Mouse (Mus musculus) hindbrain, embryonic 16.5 days (tissue): ENCODE measurements around the gene Rai14. TPM values are rescaled to one million over a fixed set of nuclear protein-coding genes. Genes with fewer than 3 reads are reported as not detected.

Source experiments
- ATAC-seq: fragments of 200-750 bp; cut with Nextera tagmentation; 2 replicates; pipeline ENCODE4 v1.8.0; 2017; ENCODE audit warnings: moderate TSS enrichment, moderate library complexity
- H3K27ac ChIP-seq: fragments of 300-500 bp; sonication (generic); 2 replicates; pipeline ENCODE4 v1.5.1; 2014; ENCODE audit warnings: low read depth, mild to moderate bottlenecking, control low read depth, low read length, moderate library complexity
- H3K27me3 ChIP-seq: fragments of 300-500 bp; sonication (generic); replicated peaks from 2 replicates; pipeline ENCODE4 v1.6.1; 2014; ENCODE audit warnings: low read length; ENCODE audit not compliant: control insufficient read depth, insufficient read depth
- H3K36me3 ChIP-seq: fragments of 300-500 bp; sonication (generic); 2 replicates; pipeline ENCODE4 v1.6.1; 2014; ENCODE audit warnings: mild to moderate bottlenecking, low read length, moderate library complexity, mixed read lengths; ENCODE audit not compliant: control insufficient read depth, insufficient read depth
- H3K4me1 ChIP-seq: fragments of 300-500 bp; sonication (generic); 2 replicates; pipeline ENCODE4 v1.6.1; 2014; ENCODE audit warnings: low read depth, low read length; ENCODE audit not compliant: control insufficient read depth, insufficient read depth
- H3K4me2 ChIP-seq: fragments of 300-500 bp; sonication (generic); 2 replicates; pipeline ENCODE4 v1.6.1; 2014; ENCODE audit warnings: mild to moderate bottlenecking, low read length, control low read depth, moderate library complexity
- H3K4me3 ChIP-seq: fragments of 300-500 bp; sonication (generic); 2 replicates; pipeline ENCODE4 v1.5.1; 2014; ENCODE audit warnings: mild to moderate bottlenecking, low read length, control low read depth, moderate library complexity
- H3K9ac ChIP-seq: fragments of 300-500 bp; sonication (generic); 2 replicates; pipeline ENCODE4 v1.6.1; 2014; ENCODE audit warnings: low read depth, mild to moderate bottlenecking, control low read depth, low read length, moderate library complexity
- H3K9me3 ChIP-seq: fragments of 300-500 bp; sonication (generic); 2 replicates; pipeline ENCODE4 v1.6.1; 2014; ENCODE audit warnings: mild to moderate bottlenecking, low read length, moderate library complexity; ENCODE audit not compliant: control insufficient read depth
- WGBS: fragments of 180-500 bp; shearing (Covaris S2); extraction: QIAGEN DNeasy Blood & Tissue Kit; methylation state at CpG from one replicate; pipeline ENCODE4 v1.1.7; 2014; 5-methylcytosine and 5-hydroxymethylcytosine counted together
- polyA plus RNA-seq: library from polyadenylated mRNA; unstranded; fragments of >200 nt; fragmentation: Nextera tagmentation; extraction: Ambion mirVana; gene quantifications from 2 replicates; pipeline ENCODE4 v1.2.1, GENCODE M21; 2015

Rai14 gene
- polyA plus RNA-seq, 1 experiment from 2014 or later = 8.2 TPM

DNA sequence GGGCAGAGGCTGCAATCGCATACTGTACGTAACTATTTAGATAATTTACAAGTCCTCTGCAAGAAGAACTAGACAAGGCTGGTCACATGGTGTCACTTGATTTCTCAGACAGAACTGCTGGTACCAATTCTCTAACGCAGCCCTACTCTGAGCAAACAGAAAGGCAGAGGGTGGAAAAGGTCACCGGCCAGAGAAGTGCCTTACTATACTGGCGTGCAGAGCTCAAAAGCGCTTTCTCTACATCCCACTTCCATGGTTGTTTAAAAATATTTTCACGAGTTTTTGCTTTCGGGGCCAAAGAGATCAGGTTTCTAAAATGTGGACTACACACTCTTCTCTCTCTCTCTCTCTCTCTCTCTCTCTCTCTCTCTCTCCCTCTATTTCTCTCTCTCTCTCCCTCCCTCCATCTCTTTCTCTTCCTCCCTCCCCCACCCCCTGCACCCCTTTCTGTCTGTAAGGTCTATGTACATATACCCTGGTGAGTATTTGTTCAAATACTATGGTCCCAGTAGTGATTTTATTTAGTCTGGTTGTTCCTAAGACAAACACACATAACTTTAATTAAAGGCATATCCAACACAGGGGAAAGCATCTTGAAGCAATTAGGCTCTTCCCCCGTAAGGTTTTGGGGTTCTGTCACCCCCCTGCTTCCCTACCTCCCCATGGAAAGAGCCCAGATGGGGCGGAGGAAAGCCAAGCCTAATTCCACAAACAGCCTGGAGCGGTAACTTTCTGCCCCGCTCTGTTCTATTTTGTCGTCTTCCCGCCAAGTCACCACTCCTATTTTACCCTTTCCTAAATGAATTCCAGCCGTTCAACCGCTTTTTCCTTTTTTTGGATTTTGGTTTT lies 86.1 kb downstream of the Rai14 start:
- 84% methylated on average over 16 of the region's 16 CpGs for WGBS
- no peaks in the 10 kb centered on the region for H3K9me3 ChIP-seq
- no peak overlapping the region for H3K9ac ChIP-seq
- no peak overlapping the region for H3K4me3 ChIP-seq
- H3K4me1 ChIP-seq = no peaks in the 10 kb centered on the region
- no peak for ATAC-seq
- H3K27me3 ChIP-seq = no peaks in the 10 kb centered on the region
- no peaks in the 10 kb centered on the region for H3K36me3 ChIP-seq
- no peak overlapping the region for H3K27ac ChIP-seq
- no peak overlapping the region for H3K4me2 ChIP-seq

- Histone ChIP-seq H3K27me3 (no peaks in the 10 kb centered on the region), H3K27ac (no peak overlapping the region), H3K36me3 (no peaks in the 10 kb centered on the region), H3K9ac (no peak overlapping the region), H3K4me1 (no peaks in the 10 kb centered on the region), H3K4me2 (no peak overlapping the region), H3K9me3 (0 out of 2 replicates have a peak, but pooled peaks cover under 1% of the 10 kb centered on the region), H3K4me3 (no peak overlapping the region)
- 28% methylated on average over 10 of the region's 10 CpGs for WGBS
- 0 out of 2 replicates have a peak, but pooled peaks have one; percentile 50 for ATAC-seq
These were observed 90.7 kb downstream of the Rai14 start for GRCm38 (mm10) chr15:10623571-10624227.

DNA sequence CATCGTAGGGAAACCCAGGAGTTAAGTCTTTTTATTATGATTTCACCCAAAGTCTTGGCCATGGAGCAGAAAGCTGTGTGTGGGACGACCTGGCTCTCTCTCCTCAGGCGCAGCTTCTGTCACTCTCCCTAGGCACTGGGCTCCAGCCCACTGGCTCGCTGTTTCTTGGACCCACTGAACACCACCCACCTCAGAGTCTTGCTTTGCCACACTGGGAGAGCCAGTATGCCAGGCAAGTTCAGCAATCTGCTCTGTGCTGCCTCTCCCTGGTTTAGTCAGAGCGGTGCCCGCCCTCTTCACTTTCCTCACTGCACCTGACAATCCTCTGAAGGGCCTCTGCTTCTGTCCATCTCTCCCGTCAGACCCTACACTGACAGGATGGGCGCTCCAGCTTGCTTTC lies 93.2 kb downstream of the Rai14 start:
- ATAC-seq = no peak
- H3K9me3 ChIP-seq = 0 out of 2 replicates have a peak, but pooled peaks cover 2% of the 10 kb centered on the region
- 90% methylated on average over 8 of the region's 8 CpGs for WGBS
- no peaks in the 10 kb centered on the region for H3K36me3 ChIP-seq
- no peak overlapping the region for H3K4me2 ChIP-seq
- H3K4me1 ChIP-seq = no peaks in the 10 kb centered on the region
- no peak overlapping the region for H3K4me3 ChIP-seq
- H3K9ac ChIP-seq = no peak overlapping the region
- H3K27me3 ChIP-seq = no peaks in the 10 kb centered on the region
- no peak overlapping the region for H3K27ac ChIP-seq

DNA sequence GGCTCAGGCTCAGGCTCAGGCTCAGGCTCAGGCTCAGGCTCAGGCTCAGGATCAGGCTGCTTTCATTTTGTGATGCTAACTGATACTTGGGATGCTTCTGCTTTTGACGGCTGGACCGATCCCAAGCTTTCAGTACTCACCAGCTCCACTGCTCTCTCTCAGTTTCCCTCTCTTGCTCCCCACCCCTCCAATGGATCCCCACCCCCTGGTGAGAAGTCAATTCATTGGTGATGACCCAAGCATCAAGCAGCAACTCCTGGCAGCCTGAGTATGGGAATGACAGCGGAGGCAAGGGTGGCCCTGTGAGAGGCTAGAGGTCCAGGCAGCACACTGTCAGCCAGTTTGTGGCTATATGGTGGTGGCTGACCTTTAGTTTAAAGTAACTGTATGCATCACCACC lies 94.7 kb downstream of the Rai14 start:
- H3K4me1 ChIP-seq = no peaks in the 10 kb centered on the region
- no peaks in the 10 kb centered on the region for H3K36me3 ChIP-seq
- no peak overlapping the region for H3K27ac ChIP-seq
- H3K4me2 ChIP-seq = no peak overlapping the region
- no peaks in the 10 kb centered on the region for H3K27me3 ChIP-seq
- no peak for ATAC-seq
- H3K9me3 ChIP-seq = 0 out of 2 replicates have a peak, but pooled peaks cover 2% of the 10 kb centered on the region
- 92% methylated on average over 3 of the region's 3 CpGs for WGBS
- no peak overlapping the region for H3K4me3 ChIP-seq
- H3K9ac ChIP-seq = no peak overlapping the region

DNA sequence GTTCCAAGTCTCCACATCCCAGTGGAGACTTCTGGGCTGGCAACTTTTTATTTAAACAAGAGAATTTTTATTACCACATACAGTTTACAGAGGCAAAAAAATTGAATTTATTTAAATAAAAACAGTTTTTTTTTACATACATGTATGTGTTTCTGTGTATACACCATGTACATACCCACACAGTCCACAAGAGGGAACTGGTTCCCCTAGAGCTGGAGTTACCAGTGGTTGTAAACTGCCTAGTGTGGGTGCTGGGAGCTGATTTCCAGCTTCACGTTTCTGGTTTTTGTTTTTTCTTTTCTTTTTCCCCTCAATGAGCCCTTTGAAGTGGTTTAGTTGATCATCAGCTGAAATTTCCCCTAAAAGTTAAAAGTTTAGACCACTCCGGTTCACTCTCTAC lies 96.1 kb downstream of the Rai14 start:
- Histone ChIP-seq H3K9ac (no peak overlapping the region), H3K4me1 (no peaks in the 10 kb centered on the region), H3K4me3 (no peak overlapping the region), H3K4me2 (no peak overlapping the region), H3K27ac (no peak overlapping the region), H3K27me3 (no peaks in the 10 kb centered on the region), H3K9me3 (0 out of 2 replicates have a peak, but pooled peaks cover 2% of the 10 kb centered on the region), H3K36me3 (no peaks in the 10 kb centered on the region)
- no peak for ATAC-seq
- 91% methylated on average over 2 of the region's 2 CpGs for WGBS

DNA sequence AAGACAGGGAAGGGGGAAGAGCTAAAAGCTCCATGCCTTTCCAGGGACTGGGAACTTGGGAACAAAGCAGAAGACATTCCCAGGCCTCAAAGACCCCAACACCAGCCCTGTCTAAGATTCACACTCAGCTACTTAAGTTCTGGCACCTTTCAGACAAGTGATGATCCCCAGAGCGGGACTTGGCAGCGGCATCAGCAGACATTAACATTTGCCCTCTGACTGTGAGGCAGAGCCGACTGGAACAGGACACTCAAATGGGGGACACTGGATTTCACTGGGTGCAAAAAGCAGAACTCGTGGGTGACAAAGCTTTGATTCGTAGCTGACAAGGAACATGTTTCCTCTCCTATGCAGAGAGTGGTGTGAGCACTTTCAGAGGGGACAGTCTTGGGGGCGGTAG lies 98.4 kb downstream of the Rai14 start:
- H3K27ac ChIP-seq = no peak overlapping the region
- WGBS = 77% methylated on average over 6 of the region's 6 CpGs
- no peak overlapping the region for H3K4me2 ChIP-seq
- H3K36me3 ChIP-seq = no peaks in the 10 kb centered on the region
- no peaks in the 10 kb centered on the region for H3K27me3 ChIP-seq
- H3K9ac ChIP-seq = no peak overlapping the region
- ATAC-seq = no peak
- no peak overlapping the region for H3K4me3 ChIP-seq
- no peaks in the 10 kb centered on the region for H3K4me1 ChIP-seq
- 0 out of 2 replicates have a peak, but pooled peaks cover 2% of the 10 kb centered on the region for H3K9me3 ChIP-seq

DNA sequence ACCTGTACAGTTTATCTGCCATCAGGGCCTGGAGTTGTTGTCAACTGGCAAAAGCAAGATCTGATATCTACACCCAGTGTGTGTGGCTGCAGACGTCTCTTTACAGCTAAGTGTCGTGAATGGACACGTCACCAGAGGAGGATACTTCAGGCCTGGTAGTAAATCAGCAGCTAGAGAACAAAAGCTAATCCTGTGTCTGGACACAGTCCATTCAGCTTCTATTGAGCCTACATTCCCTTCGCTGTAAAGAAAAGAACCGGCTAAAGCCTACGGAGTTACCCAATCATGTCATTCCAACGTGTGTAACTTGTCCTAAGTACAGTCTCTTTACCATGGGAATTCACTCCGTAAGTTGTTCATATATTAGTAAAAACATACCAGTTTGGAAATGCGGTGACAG lies 103.4 kb downstream of the Rai14 start:
- H3K9me3 ChIP-seq = no peaks in the 10 kb centered on the region
- H3K27ac ChIP-seq = no peak overlapping the region
- WGBS = 50% methylated on average over 9 of the region's 9 CpGs
- 0 out of 2 replicates have a peak, but pooled peaks have one; percentile 7 for ATAC-seq
- no peak overlapping the region for H3K4me2 ChIP-seq
- H3K4me1 ChIP-seq = no peaks in the 10 kb centered on the region
- no peak overlapping the region for H3K4me3 ChIP-seq
- no peaks in the 10 kb centered on the region for H3K27me3 ChIP-seq
- no peaks in the 10 kb centered on the region for H3K36me3 ChIP-seq
- H3K9ac ChIP-seq = no peak overlapping the region

DNA sequence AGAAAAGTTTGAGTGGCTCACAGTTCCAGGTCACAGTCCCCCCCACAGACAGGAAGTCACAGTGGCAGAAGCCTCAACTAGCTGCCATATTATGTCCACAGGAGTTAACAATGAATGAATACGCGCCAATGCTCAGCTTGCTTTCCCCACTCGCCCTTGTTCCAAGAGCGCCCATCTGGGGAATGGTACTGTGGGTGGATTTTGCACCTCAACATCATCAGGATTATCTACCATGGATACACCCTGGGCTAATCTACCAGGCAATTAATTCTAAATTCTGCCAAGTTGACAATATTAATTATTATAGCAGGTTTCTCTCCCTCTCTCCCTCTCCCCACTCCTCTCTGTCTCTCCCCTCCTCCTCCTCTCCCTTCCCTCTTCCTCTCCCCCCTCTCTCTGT lies 105.3 kb downstream of the Rai14 start:
- Histone ChIP-seq H3K4me2 (no peak overlapping the region), H3K9me3 (no peaks in the 10 kb centered on the region), H3K27ac (no peak overlapping the region), H3K27me3 (no peaks in the 10 kb centered on the region), H3K9ac (no peak overlapping the region), H3K4me1 (no peaks in the 10 kb centered on the region), H3K4me3 (no peak overlapping the region), H3K36me3 (no peaks in the 10 kb centered on the region)
- ATAC-seq = peak; percentile 56; the same call in 1 of the 2 replicates
- WGBS = 86% methylated on average over 4 of the region's 4 CpGs

GRCm38 (mm10) chr15:10608508-10609098 lies 105.8 kb downstream of the Rai14 start:
- Histone ChIP-seq H3K27ac (no peak overlapping the region), H3K9ac (no peak overlapping the region), H3K9me3 (no peaks in the 10 kb centered on the region), H3K4me3 (no peak overlapping the region), H3K4me2 (no peak overlapping the region), H3K36me3 (no peaks in the 10 kb centered on the region), H3K27me3 (no peaks in the 10 kb centered on the region), H3K4me1 (no peaks in the 10 kb centered on the region)
- ATAC-seq = peak; percentile 24; the same call in 1 of the 2 replicates
- 70% methylated on average over 6 of the region's 6 CpGs for WGBS
